Mouse (Mus musculus) kidney, embryonic 14.5 days (tissue): ENCODE measurements around the gene Tes. TPM values are rescaled to one million over a fixed set of nuclear protein-coding genes. Genes with fewer than 3 reads are reported as not detected.

Experiments
- ATAC-seq: fragments of 200-750 bp; cut with Nextera tagmentation; 2 replicates; pipeline ENCODE4 v1.8.0; 2017; ENCODE audit warnings: moderate number of reproducible peaks, mild to moderate bottlenecking, moderate TSS enrichment, moderate library complexity; ENCODE audit not compliant: low FRiP score, low TSS enrichment
- H3K27ac ChIP-seq: fragments of 300-500 bp; sonication (generic); 2 replicates; pipeline ENCODE4 v1.5.1; 2014; ENCODE audit warnings: low read depth, mild to moderate bottlenecking, low read length, moderate library complexity, mixed read lengths
- H3K27me3 ChIP-seq: fragments of 300-500 bp; sonication (generic); 2 replicates; pipeline ENCODE4 v1.6.1; 2014; ENCODE audit warnings: mild to moderate bottlenecking, low read length; ENCODE audit not compliant: control insufficient read depth, insufficient read depth
- H3K36me3 ChIP-seq: fragments of 300-500 bp; sonication (generic); 2 replicates; pipeline ENCODE4 v1.6.1; 2014; ENCODE audit warnings: low read length, mixed read lengths; ENCODE audit not compliant: control insufficient read depth, insufficient read depth
- H3K4me1 ChIP-seq: fragments of 300-500 bp; sonication (generic); 2 replicates; pipeline ENCODE4 v1.6.1; 2014; ENCODE audit warnings: low read length, mixed read lengths; ENCODE audit not compliant: control insufficient read depth, insufficient read depth
- H3K4me2 ChIP-seq: fragments of 300-500 bp; sonication (generic); replicated peaks from 2 replicates; pipeline ENCODE4 v1.6.1; 2014; ENCODE audit warnings: low read depth, mild to moderate bottlenecking, low read length
- H3K4me3 ChIP-seq: fragments of 300-500 bp; sonication (generic); 2 replicates; pipeline ENCODE4 v1.5.1; 2014; ENCODE audit warnings: mild to moderate bottlenecking, low read length
- H3K9ac ChIP-seq: fragments of 300-500 bp; sonication (generic); 2 replicates; pipeline ENCODE4 v1.6.1; 2014; ENCODE audit warnings: low read depth, mild to moderate bottlenecking, low read length, moderate library complexity
- H3K9me3 ChIP-seq: fragments of 300-500 bp; sonication (generic); 2 replicates; pipeline ENCODE4 v1.6.1; 2016; ENCODE audit warnings: low read length; ENCODE audit not compliant: control insufficient read depth
- WGBS: fragments of 180-500 bp; shearing (Covaris S2); extraction: QIAGEN DNeasy Blood & Tissue Kit; methylation state at CpG from one replicate; pipeline ENCODE4 v1.1.7; 2014; 5-methylcytosine and 5-hydroxymethylcytosine counted together
- polyA plus RNA-seq: library from polyadenylated mRNA; unstranded; fragments of >200 nt; fragmentation: Nextera tagmentation; extraction: Ambion mirVana; gene quantifications from 2 replicates; pipeline ENCODE4 v1.2.1, GENCODE M21; 2014

Gene Tes
- polyA plus RNA-seq, 1 experiment from 2014 or later, result 92.2 TPM

GRCm38 (mm10) chr6:17112990-17113389 lies 48.0 kb downstream of the Tes start:
- Histone ChIP-seq H3K4me1 (no peaks in the 10 kb centered on the region), H3K27ac (no peak overlapping the region), H3K4me3 (no peak overlapping the region), H3K4me2 (no peak overlapping the region), H3K9me3 (no peaks in the 10 kb centered on the region), H3K36me3 (no peaks in the 10 kb centered on the region), H3K9ac (no peak overlapping the region), H3K27me3 (no peaks in the 10 kb centered on the region)
- ATAC-seq, result no peak
- 93% methylated on average over 2 of the region's 2 CpGs for WGBS

- no peaks in the 10 kb centered on the region for H3K27me3 ChIP-seq
- no peak overlapping the region for H3K9ac ChIP-seq
- no peaks in the 10 kb centered on the region for H3K36me3 ChIP-seq
- H3K4me2 ChIP-seq, result no peak overlapping the region
- no peaks in the 10 kb centered on the region for H3K9me3 ChIP-seq
- no peak for ATAC-seq
- H3K4me1 ChIP-seq, result no peaks in the 10 kb centered on the region
- WGBS, result 79% methylated on average over 5 of the region's 5 CpGs
- no peak overlapping the region for H3K27ac ChIP-seq
- H3K4me3 ChIP-seq, result no peak overlapping the region
Observed at GRCm38 (mm10) chr6:17114588-17114987, 49.6 kb downstream of the Tes start.

- Histone ChIP-seq H3K4me2 (no peak overlapping the region), H3K27me3 (no peaks in the 10 kb centered on the region), H3K27ac (no peak overlapping the region), H3K36me3 (no peaks in the 10 kb centered on the region), H3K9ac (no peak overlapping the region), H3K9me3 (no peaks in the 10 kb centered on the region), H3K4me1 (no peaks in the 10 kb centered on the region), H3K4me3 (no peak overlapping the region)
- WGBS, result 79% methylated on average over 2 of the region's 2 CpGs
- no peak for ATAC-seq
Observed at GRCm38 (mm10) chr6:17115046-17115790, 50.3 kb downstream of the Tes start.

GRCm38 (mm10) chr6:17119521-17120232 lies 54.7 kb downstream of the Tes start:
- Histone ChIP-seq H3K4me1 (no peaks in the 10 kb centered on the region), H3K27me3 (no peaks in the 10 kb centered on the region), H3K9me3 (no peaks in the 10 kb centered on the region), H3K9ac (no peak overlapping the region), H3K4me2 (no peak overlapping the region), H3K36me3 (no peaks in the 10 kb centered on the region), H3K4me3 (no peak overlapping the region), H3K27ac (no peak overlapping the region)
- ATAC-seq, result no peak
- 90% methylated on average over 7 of the region's 7 CpGs for WGBS

DNA sequence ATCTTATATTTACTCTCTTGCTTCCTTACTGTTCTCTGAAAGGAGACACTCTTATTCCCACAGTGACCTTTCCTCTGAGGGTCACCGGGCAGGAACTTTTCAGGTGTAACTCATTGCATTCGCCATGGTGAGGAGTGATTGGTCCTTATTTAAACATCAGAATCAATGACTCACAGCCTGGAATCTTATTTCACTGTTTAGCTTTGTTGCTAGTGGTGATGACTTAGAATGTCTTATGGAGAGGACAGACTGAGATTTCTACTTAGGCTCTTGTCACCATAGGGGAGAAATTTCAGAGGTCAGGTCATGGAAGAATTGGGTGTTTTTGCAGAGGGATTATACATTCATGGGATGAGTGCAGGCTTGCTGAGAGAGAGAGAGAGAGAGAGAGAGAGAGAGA lies 75.1 kb downstream of the Tes start:
- no peaks in the 10 kb centered on the region for H3K27me3 ChIP-seq
- no peaks in the 10 kb centered on the region for H3K36me3 ChIP-seq
- no peak for ATAC-seq
- no peak overlapping the region for H3K4me3 ChIP-seq
- 59% methylated on average over 2 of the region's 2 CpGs for WGBS
- no peaks in the 10 kb centered on the region for H3K4me1 ChIP-seq
- H3K27ac ChIP-seq, result no peak overlapping the region
- H3K9ac ChIP-seq, result no peak overlapping the region
- H3K4me2 ChIP-seq, result no peak overlapping the region
- H3K9me3 ChIP-seq, result no peaks in the 10 kb centered on the region

DNA sequence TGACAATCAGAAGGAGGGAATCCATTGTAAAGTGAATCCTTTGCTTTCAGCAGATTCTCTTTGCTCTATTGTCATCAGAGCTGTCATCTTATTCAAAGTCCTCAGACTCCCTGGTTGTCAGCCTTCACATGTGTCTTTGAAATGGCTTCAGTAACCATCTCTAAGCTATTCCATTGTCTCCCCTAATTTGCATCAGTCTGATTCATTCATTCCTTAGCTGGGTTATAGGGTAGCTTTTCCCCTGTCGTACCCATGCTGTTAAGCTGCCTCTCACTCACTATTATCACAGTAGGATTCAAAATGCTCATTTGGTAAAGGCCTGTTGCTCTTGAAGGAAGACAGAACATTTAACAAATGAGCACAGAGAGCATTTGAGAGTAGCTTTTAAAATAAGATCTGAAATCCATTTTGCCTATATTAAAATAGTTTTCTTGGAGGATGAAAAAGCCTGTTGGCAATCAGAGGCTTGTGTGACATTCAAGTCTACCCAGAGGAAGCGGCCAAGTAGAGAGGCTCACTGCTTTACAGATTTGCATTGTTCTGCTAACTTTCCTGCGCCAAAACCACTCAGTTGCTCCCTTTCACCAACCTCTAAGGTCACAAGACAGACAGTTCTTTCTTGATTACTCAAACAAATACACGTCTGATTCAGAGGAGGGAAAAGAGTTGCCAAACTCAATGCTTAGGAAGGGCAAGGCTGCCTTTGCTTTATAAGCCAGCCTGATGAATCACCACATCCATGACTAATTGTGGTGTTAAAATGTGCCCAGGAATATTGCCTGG lies 77.8 kb downstream of the Tes start:
- no peaks in the 10 kb centered on the region for H3K27me3 ChIP-seq
- H3K4me1 ChIP-seq, result no peaks in the 10 kb centered on the region
- no peak overlapping the region for H3K27ac ChIP-seq
- no peaks in the 10 kb centered on the region for H3K36me3 ChIP-seq
- H3K9ac ChIP-seq, result no peak overlapping the region
- no peak overlapping the region for H3K4me3 ChIP-seq
- WGBS, result 71% methylated on average over 4 of the region's 4 CpGs
- H3K9me3 ChIP-seq, result no peaks in the 10 kb centered on the region
- ATAC-seq, result no peak
- H3K4me2 ChIP-seq, result no peak overlapping the region

GRCm38 (mm10) chr6:17151071-17151715 lies 86.2 kb downstream of the Tes start:
- H3K36me3 ChIP-seq, result no peaks in the 10 kb centered on the region
- WGBS, result 64% methylated on average over 4 of the region's 4 CpGs
- H3K4me1 ChIP-seq, result no peaks in the 10 kb centered on the region
- H3K4me2 ChIP-seq, result no peak overlapping the region
- H3K4me3 ChIP-seq, result no peak overlapping the region
- no peaks in the 10 kb centered on the region for H3K27me3 ChIP-seq
- H3K9me3 ChIP-seq, result no peaks in the 10 kb centered on the region
- H3K27ac ChIP-seq, result no peak overlapping the region
- ATAC-seq, result no peak
- no peak overlapping the region for H3K9ac ChIP-seq

DNA sequence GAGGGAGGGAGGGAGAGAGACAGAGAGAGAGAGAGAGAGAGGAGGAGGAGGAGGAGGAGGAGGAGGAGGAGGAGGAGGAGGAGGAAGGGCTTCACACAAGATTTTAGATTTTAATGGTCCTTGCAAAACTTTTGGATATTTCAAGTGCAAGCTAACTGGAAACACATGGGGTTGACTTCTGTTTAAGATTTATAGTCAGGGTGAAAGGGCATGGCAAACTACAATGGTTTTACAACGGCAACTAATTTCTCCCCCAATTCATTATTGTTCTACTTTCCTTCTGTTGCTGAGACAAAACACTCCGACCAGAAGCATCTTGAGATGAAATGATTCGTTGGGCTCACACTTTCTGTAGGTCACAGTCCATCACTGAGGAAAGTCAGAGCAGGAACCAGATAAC lies 87.6 kb downstream of the Tes start:
- 19% methylated on average over 3 of the region's 3 CpGs for WGBS
- Histone ChIP-seq H3K4me1 (no peaks in the 10 kb centered on the region), H3K27me3 (no peaks in the 10 kb centered on the region), H3K4me2 (no peak overlapping the region), H3K9me3 (no peaks in the 10 kb centered on the region), H3K9ac (no peak overlapping the region), H3K27ac (no peak overlapping the region), H3K4me3 (no peak overlapping the region), H3K36me3 (no peaks in the 10 kb centered on the region)
- ATAC-seq, result no peak
